Mouse (Mus musculus) midbrain, embryonic 12.5 days (tissue): ENCODE results near the gene Pgm2. TPM values are rescaled to one million over a fixed set of nuclear protein-coding genes. Genes with fewer than 3 reads are reported as not detected.

ENCODE experiments used
- ATAC-seq: fragments of 200-750 bp; cut with Nextera tagmentation; 2 replicates; pipeline ENCODE4 v1.8.0; 2017; ENCODE audit warnings: low read depth, moderate TSS enrichment, moderate library complexity; ENCODE audit not compliant: low FRiP score
- H3K27ac ChIP-seq: fragments of 300-500 bp; sonication (generic); replicated peaks from 2 replicates; pipeline ENCODE4 v1.5.1; 2016; ENCODE audit warnings: mild to moderate bottlenecking
- H3K27me3 ChIP-seq: fragments of 300-500 bp; sonication (generic); 2 replicates; pipeline ENCODE4 v1.6.1; 2016; ENCODE audit warnings: mild to moderate bottlenecking
- H3K36me3 ChIP-seq: fragments of 300-500 bp; sonication (generic); 2 replicates; pipeline ENCODE4 v1.6.1; 2016
- H3K4me1 ChIP-seq: fragments of 300-500 bp; sonication (generic); 2 replicates; pipeline ENCODE4 v1.6.1; 2016
- H3K4me2 ChIP-seq: fragments of 300-500 bp; sonication (generic); replicated peaks from 2 replicates; pipeline ENCODE4 v1.6.1; 2016; ENCODE audit warnings: mild to moderate bottlenecking, moderate library complexity
- H3K4me3 ChIP-seq: fragments of 300-500 bp; sonication (generic); 2 replicates; pipeline ENCODE4 v1.5.1; 2016; ENCODE audit warnings: mild to moderate bottlenecking
- H3K9ac ChIP-seq: fragments of 300-500 bp; sonication (generic); replicated peaks from 2 replicates; pipeline ENCODE4 v1.6.1; 2016; ENCODE audit warnings: mild to moderate bottlenecking, moderate library complexity
- H3K9me3 ChIP-seq: fragments of 300-500 bp; sonication (generic); 2 replicates; pipeline ENCODE4 v1.6.1; 2016; ENCODE audit warnings: mild to moderate bottlenecking
- WGBS: fragments of 180-500 bp; shearing (Covaris S2); methylation state at CpG from one replicate; pipeline ENCODE4 v1.1.7; 2016; 5-methylcytosine and 5-hydroxymethylcytosine counted together
- microRNA-seq: library from miRNA; unstranded; fragments of <30 nt; microRNA quantifications from one replicate; pipeline ENCODE4, GENCODE M21; 2017
- polyA plus RNA-seq: library from polyadenylated mRNA; unstranded; fragments of >200 nt; fragmentation: Nextera tagmentation; extraction: Ambion mirVana; gene quantifications from 2 replicates; pipeline ENCODE4 v1.2.1, GENCODE M21; 2016

Pgm2 gene
- polyA plus RNA-seq, 1 experiment from 2014 or later, result 25.1 TPM

DNA sequence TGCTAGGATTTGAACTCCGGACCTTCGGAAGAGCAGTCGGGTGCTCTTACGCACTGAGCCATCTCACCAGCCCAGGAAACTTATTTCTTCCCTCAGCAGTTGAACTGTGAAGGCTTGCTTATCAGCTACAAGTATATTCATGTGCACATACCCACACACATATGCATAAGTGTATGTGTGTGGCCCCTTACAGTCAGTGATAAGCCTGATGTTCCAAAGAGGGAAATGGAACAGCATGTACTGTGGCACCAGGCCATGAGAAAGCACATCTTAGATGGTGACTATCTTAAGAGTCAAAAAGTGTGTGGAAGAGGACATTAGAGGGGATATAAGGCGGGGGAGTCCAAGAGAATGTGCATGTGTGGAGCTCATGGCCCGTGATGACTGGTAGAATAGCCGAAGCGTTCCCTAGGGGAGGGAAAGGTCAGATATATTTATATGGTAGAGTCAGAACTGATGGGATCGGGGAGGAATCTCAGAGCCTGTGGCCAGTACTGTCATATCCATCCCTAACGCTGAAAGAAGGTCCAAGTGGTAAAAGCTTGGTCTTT is 76.3 kb downstream of the Pgm2 start:
- Histone ChIP-seq H3K4me2 (no peak overlapping the region), H3K27ac (no peak overlapping the region), H3K4me3 (no peak overlapping the region), H3K9ac (no peak overlapping the region), H3K4me1 (no peaks in the 10 kb centered on the region), H3K9me3 (no peaks in the 10 kb centered on the region), H3K36me3 (no peaks in the 10 kb centered on the region), H3K27me3 (no peaks in the 10 kb centered on the region)
- WGBS, result 95% methylated on average over 10 of the region's 10 CpGs
- ATAC-seq, result no peak

DNA sequence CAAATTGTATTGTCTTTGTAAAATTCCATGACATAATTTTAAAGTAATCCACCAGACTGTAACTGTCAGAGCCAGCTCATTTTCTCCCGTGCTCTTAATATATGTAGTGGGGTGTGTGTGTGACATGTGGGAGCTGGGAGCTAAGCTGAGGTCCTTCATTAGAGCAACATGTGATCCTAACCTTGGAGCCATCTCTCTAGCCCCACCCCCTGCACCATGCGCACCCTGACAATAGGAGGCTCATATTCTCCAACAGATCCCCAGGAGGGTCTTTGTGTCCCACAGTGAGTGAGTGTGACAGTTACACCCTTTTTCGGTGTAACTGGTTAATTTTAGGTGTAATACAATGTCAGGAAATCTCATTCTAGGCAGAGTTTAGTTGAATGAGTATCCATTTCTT is 80.1 kb downstream of the Pgm2 start:
- ATAC-seq, result no peak
- no peaks in the 10 kb centered on the region for H3K36me3 ChIP-seq
- H3K4me3 ChIP-seq, result no peak overlapping the region
- H3K4me1 ChIP-seq, result no peaks in the 10 kb centered on the region
- WGBS, result 81% methylated on average over 3 of the region's 3 CpGs
- no peaks in the 10 kb centered on the region for H3K9me3 ChIP-seq
- no peak overlapping the region for H3K27ac ChIP-seq
- no peaks in the 10 kb centered on the region for H3K27me3 ChIP-seq
- no peak overlapping the region for H3K4me2 ChIP-seq
- H3K9ac ChIP-seq, result no peak overlapping the region

DNA sequence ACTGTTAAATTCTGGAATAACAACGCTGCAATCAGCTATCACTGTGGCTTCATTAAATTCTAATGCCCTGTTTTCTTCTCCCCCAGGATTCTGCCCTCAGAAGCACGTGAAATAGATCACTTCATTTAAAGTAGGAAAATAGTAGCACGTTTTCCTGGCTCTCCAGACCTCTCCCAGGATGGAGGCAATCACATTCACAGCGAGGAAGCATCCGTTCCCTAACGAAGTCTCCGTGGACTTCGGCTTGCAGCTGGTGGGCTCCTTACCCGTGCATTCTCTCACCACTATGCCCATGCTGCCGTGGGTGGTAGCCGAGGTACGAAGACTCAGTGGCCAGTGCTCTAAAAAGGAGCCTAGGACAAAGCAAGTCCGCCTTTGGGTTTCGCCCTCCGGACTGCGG is 80.6 kb downstream of the Pgm2 start:
- ATAC-seq, result no peak
- no peak overlapping the region for H3K4me2 ChIP-seq
- no peak overlapping the region for H3K27ac ChIP-seq
- no peaks in the 10 kb centered on the region for H3K27me3 ChIP-seq
- H3K9ac ChIP-seq, result no peak overlapping the region
- H3K4me1 ChIP-seq, result no peaks in the 10 kb centered on the region
- 72% methylated on average over 16 of the region's 16 CpGs for WGBS
- H3K36me3 ChIP-seq, result no peaks in the 10 kb centered on the region
- no peak overlapping the region for H3K4me3 ChIP-seq
- no peaks in the 10 kb centered on the region for H3K9me3 ChIP-seq

DNA sequence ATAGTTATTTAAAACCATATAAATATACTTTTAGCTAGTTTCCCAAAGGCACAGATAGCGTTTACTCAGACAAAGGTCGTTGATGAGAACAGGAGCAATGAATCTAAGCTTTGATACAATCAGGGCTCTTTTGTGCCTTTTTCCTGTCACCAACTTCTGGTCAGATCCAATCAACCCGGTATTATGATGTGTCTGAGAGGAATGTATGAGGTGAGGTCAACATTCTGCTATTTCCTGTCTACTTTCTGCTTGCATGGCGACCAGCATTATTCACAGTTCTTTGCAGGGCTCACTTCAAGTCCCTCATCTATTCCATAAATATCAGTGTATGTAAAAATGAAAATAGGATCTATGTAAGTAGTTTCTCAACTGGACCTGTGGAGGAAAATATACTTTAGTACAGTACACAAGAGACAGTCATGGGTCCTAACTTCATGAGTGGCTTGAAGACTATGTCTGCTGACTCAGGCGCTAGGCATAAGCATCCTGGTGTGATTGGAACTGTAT is 81.7 kb downstream of the Pgm2 start:
- 74% methylated on average over 5 of the region's 5 CpGs for WGBS
- Histone ChIP-seq H3K4me2 (no peak overlapping the region), H3K27me3 (no peaks in the 10 kb centered on the region), H3K9me3 (no peaks in the 10 kb centered on the region), H3K27ac (no peak overlapping the region), H3K4me1 (no peaks in the 10 kb centered on the region), H3K36me3 (no peaks in the 10 kb centered on the region), H3K4me3 (no peak overlapping the region), H3K9ac (no peak overlapping the region)
- ATAC-seq, result no peak

Small RNAs within 50 kb of the gene (microRNA-seq; reads per million reads assigned to microRNA genes)
- gene Gm22395, result not detected
- not detected for gene Gm23967

Other genes with a start within 250 kb of the Pgm2 start
- 11.8 and 13.5 TPM in 2 replicates for gene Rell1, start 124.1 kb upstream of the Pgm2 start, polyA plus RNA-seq
- 21.1 and 21.3 TPM in 2 replicates for gene Tbc1d1, start 63.4 kb downstream of the Pgm2 start, polyA plus RNA-seq